Mouse (Mus musculus) liver, embryonic 16.5 days (tissue): ENCODE data around the gene Mthfd2. TPM values are rescaled to one million over a fixed set of nuclear protein-coding genes. Genes with fewer than 3 reads are reported as not detected.

Source experiments
- ATAC-seq: fragments of 200-750 bp; cut with Nextera tagmentation; 2 replicates; pipeline ENCODE4 v1.8.0; 2017; ENCODE audit warnings: low read depth, mild to moderate bottlenecking, moderate number of reproducible peaks, moderate library complexity
- H3K27ac ChIP-seq: fragments of 300-500 bp; sonication (generic); 2 replicates; pipeline ENCODE4 v1.5.1; 2014; ENCODE audit warnings: mild to moderate bottlenecking, low read length
- H3K27me3 ChIP-seq: fragments of 300-500 bp; sonication (generic); 2 replicates; pipeline ENCODE4 v1.6.1; 2014; ENCODE audit warnings: low read depth, low read length, mixed read lengths; ENCODE audit not compliant: control insufficient read depth, insufficient read depth
- H3K36me3 ChIP-seq: fragments of 300-500 bp; sonication (generic); 2 replicates; pipeline ENCODE4 v1.6.1; 2014; ENCODE audit warnings: mild to moderate bottlenecking; ENCODE audit not compliant: control insufficient read depth, insufficient read depth
- H3K4me1 ChIP-seq: fragments of 300-500 bp; sonication (generic); 2 replicates; pipeline ENCODE4 v1.6.1; 2014; ENCODE audit warnings: low read depth, low read length, mixed read lengths; ENCODE audit not compliant: control insufficient read depth
- H3K4me2 ChIP-seq: fragments of 300-500 bp; sonication (generic); 2 replicates; pipeline ENCODE4 v1.6.1; 2014; ENCODE audit warnings: low read depth, low read length, mixed read lengths
- H3K4me3 ChIP-seq: fragments of 300-500 bp; sonication (generic); 2 replicates; pipeline ENCODE4 v1.5.1; 2014; ENCODE audit warnings: low read depth, mild to moderate bottlenecking, low read length
- H3K9ac ChIP-seq: fragments of 300-500 bp; sonication (generic); 2 replicates; pipeline ENCODE4 v1.6.1; 2014; ENCODE audit warnings: low read depth, low read length
- H3K9me3 ChIP-seq: fragments of 300-500 bp; sonication (generic); replicated peaks from 2 replicates; pipeline ENCODE4 v1.6.1; 2016; ENCODE audit warnings: low read length; ENCODE audit not compliant: control insufficient read depth
- WGBS: fragments of 180-500 bp; shearing (Covaris S2); extraction: QIAGEN DNeasy Blood & Tissue Kit; methylation state at CpG from one replicate; pipeline ENCODE4 v1.1.7; 2014; ENCODE audit not compliant: insufficient replicate concordance; 5-methylcytosine and 5-hydroxymethylcytosine counted together
- polyA plus RNA-seq: library from polyadenylated mRNA; unstranded; fragments of >200 nt; fragmentation: Nextera tagmentation; extraction: Ambion mirVana; gene quantifications from 2 replicates; pipeline ENCODE4 v1.2.1, GENCODE M21; 2015

Gene Mthfd2
- polyA plus RNA-seq, 1 experiment from 2014 or later: 59.6 TPM

GRCm38 (mm10) chr6:83317108-83317741 lies 8.5 kb downstream of the Mthfd2 start:
- Histone ChIP-seq H3K27me3 (no peaks in the 10 kb centered on the region), H3K4me3 (peak overlapping the region; percentile 95), H3K4me1 (peaks cover 36% of the 10 kb centered on the region), H3K4me2 (peak overlapping the region; percentile 78), H3K36me3 (peaks cover 10% of the 10 kb centered on the region), H3K9me3 (no peaks in the 10 kb centered on the region), H3K27ac (peak overlapping the region; percentile 88), H3K9ac (peak overlapping the region; percentile 93)
- under 1% methylated on average over 52 of the region's 52 CpGs for WGBS
- peak; percentile 97 for ATAC-seq

GRCm38 (mm10) chr6:83316022-83316421 lies 9.7 kb downstream of the Mthfd2 start:
- Histone ChIP-seq H3K4me1 (peaks cover 45% of the 10 kb centered on the region), H3K4me2 (peak overlapping the region; percentile 78)
- no peak for ATAC-seq

GRCm38 (mm10) chr6:83315293-83315692 lies 10.4 kb downstream of the Mthfd2 start:
- H3K9me3 ChIP-seq: no peaks in the 10 kb centered on the region
- H3K27ac ChIP-seq: peak overlapping the region; percentile 9; the same call in 1 of the 2 replicates
- peaks cover 27% of the 10 kb centered on the region for H3K36me3 ChIP-seq
- ATAC-seq: no peak
- H3K4me3 ChIP-seq: peak overlapping the region; percentile 95
- H3K9ac ChIP-seq: peak overlapping the region; percentile 93
- H3K27me3 ChIP-seq: no peaks in the 10 kb centered on the region
- H3K4me2 ChIP-seq: peak overlapping the region; percentile 78
- H3K4me1 ChIP-seq: peaks cover 46% of the 10 kb centered on the region

More at GRCm38 (mm10) chr6:83316022-83316421, 9.7 kb downstream of the Mthfd2 start:
- 5% methylated on average over 10 of the region's 10 CpGs for WGBS
- Histone ChIP-seq H3K36me3 (peaks cover 19% of the 10 kb centered on the region), H3K27ac (peak overlapping the region; percentile 9), H3K9ac (peak overlapping the region; percentile 93), H3K4me3 (peak overlapping the region; percentile 95), H3K27me3 (no peaks in the 10 kb centered on the region), H3K9me3 (no peaks in the 10 kb centered on the region)

DNA sequence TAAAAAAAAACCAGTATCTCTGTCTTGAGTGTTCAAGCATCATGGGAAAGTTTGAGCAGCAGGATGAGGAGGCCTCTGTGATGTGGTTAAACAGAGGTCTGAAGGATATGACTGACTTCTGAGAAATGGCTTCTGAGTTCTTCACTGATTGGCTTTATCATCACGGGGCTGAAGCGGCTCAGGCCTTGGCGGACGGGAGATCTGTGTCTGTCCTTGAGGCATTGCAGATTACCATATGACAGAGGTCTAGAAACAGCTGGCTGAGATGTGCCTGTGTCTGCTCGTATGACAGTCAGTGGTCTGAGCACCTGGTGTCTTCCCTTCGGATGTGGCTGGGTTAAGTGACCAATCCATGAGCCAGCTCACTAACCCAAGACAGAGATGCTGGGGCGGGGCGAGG lies 13.2 kb downstream of the Mthfd2 start:
- Histone ChIP-seq H3K4me2 (no peak overlapping the region; the same call in 1 of the 2 replicates), H3K9ac (no peak overlapping the region)
- peak; percentile 14; the same call in 1 of the 2 replicates for ATAC-seq

GRCm38 (mm10) chr6:83312021-83312420 lies 13.7 kb downstream of the Mthfd2 start:
- Histone ChIP-seq H3K27ac (0 out of 2 replicates have a peak overlapping the region, but pooled peaks have one; percentile 8), H3K27me3 (no peaks in the 10 kb centered on the region), H3K36me3 (peaks cover 51% of the 10 kb centered on the region), H3K4me2 (no peak overlapping the region), H3K4me3 (no peak overlapping the region), H3K9ac (0 out of 2 replicates have a peak overlapping the region, but pooled peaks have one; percentile 21), H3K4me1 (peaks cover 44% of the 10 kb centered on the region), H3K9me3 (no peaks in the 10 kb centered on the region)
- WGBS: 79% methylated on average over 7 of the region's 7 CpGs
- ATAC-seq: no peak

More for the DNA sequence above, 13.2 kb downstream of the Mthfd2 start:
- Histone ChIP-seq H3K9me3 (no peaks in the 10 kb centered on the region), H3K4me3 (no peak overlapping the region), H3K4me1 (peaks cover 44% of the 10 kb centered on the region), H3K27ac (peak overlapping the region; percentile 73), H3K27me3 (no peaks in the 10 kb centered on the region), H3K36me3 (peaks cover 46% of the 10 kb centered on the region)
- WGBS: 47% methylated on average over 8 of the region's 8 CpGs

DNA sequence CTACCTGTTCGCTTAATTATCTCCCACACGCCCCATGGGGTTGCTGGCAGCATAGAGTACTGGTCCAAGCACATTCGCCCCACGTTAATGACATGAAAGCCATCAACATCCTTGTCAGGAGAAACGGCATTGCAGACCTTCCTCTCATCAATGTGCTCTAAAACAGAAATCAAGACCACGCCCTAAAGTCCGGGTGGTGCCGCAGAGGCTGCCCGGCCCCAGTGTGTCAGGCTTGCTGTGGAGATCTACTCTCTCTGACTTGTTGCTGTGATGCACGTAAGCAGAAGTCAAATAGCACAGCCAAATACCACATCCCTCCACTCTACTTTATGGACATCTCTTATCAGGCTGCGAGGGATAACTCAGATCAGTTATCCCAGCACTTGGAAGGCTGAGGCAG lies 14.5 kb downstream of the Mthfd2 start:
- Histone ChIP-seq H3K4me1 (peaks cover 38% of the 10 kb centered on the region), H3K36me3 (peaks cover 59% of the 10 kb centered on the region), H3K4me3 (no peak overlapping the region), H3K4me2 (no peak overlapping the region), H3K27ac (no peak overlapping the region), H3K9ac (no peak overlapping the region), H3K9me3 (no peaks in the 10 kb centered on the region), H3K27me3 (no peaks in the 10 kb centered on the region)
- 72% methylated on average over 11 of the region's 11 CpGs for WGBS
- no peak for ATAC-seq

- peaks cover 72% of the 10 kb centered on the region for H3K36me3 ChIP-seq
Measured at GRCm38 (mm10) chr6:83309017-83309416, 16.7 kb downstream of the Mthfd2 start.

DNA sequence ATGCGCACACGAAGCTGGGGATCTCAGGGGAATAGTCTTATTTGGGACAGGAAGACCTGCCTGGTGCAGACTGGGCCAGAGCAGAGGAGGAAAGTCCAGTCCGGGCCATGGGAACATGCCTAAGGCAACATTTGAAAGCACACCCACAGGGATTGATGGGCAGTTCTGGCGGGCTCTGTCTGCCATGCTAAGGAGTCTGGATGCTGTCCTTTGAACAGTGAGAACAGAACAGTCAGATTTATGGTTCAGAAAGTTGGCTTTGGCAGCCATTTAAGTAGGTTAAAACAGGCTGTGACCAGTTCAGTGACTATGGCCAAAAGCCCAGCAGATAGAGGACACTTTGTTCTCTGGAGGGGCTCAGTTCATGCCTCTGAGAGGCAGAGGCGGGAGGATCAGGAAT lies 23.4 kb downstream of the Mthfd2 start:
- no peaks in the 10 kb centered on the region for H3K9me3 ChIP-seq
- H3K27ac ChIP-seq: no peak overlapping the region
- H3K36me3 ChIP-seq: peaks cover 23% of the 10 kb centered on the region
- no peak overlapping the region for H3K4me3 ChIP-seq
- H3K4me2 ChIP-seq: no peak overlapping the region
- no peaks in the 10 kb centered on the region for H3K4me1 ChIP-seq
- ATAC-seq: no peak
- 76% methylated on average over 5 of the region's 5 CpGs for WGBS
- H3K9ac ChIP-seq: no peak overlapping the region
- no peaks in the 10 kb centered on the region for H3K27me3 ChIP-seq

More at GRCm38 (mm10) chr6:83309017-83309416, 16.7 kb downstream of the Mthfd2 start:
- Histone ChIP-seq H3K9me3 (no peaks in the 10 kb centered on the region), H3K27me3 (no peaks in the 10 kb centered on the region), H3K4me3 (no peak overlapping the region), H3K27ac (no peak overlapping the region), H3K9ac (no peak overlapping the region), H3K4me2 (no peak overlapping the region), H3K4me1 (peaks cover 21% of the 10 kb centered on the region)
- ATAC-seq: no peak
- WGBS: 86% methylated on average over 7 of the region's 7 CpGs

GRCm38 (mm10) chr6:83301294-83301693 lies 24.4 kb downstream of the Mthfd2 start:
- Histone ChIP-seq H3K27me3 (no peaks in the 10 kb centered on the region), H3K9ac (no peak overlapping the region), H3K9me3 (no peaks in the 10 kb centered on the region), H3K4me1 (no peaks in the 10 kb centered on the region), H3K4me2 (no peak overlapping the region), H3K4me3 (no peak overlapping the region), H3K27ac (no peak overlapping the region), H3K36me3 (peaks cover 14% of the 10 kb centered on the region)
- ATAC-seq: no peak
- 82% methylated on average over 2 of the region's 2 CpGs for WGBS
